Mouse (Mus musculus) left cerebral cortex, adult 6 months (tissue): ENCODE measurements around the gene Tlx1. TPM values are rescaled to one million over a fixed set of nuclear protein-coding genes. Genes with fewer than 3 reads are reported as not detected.

Source experiments
- long read RNA-seq, 2 experiments: library from polyadenylated mRNA; unstranded; transcript quantifications; one replicate each; pipeline ENCODE4 v2.0.0; 2019 to 2020
- polyA plus RNA-seq: library from polyadenylated mRNA; unstranded; fragments of <200 nt; fragmentation: Nextera tagmentation; gene quantifications from 2 replicates; pipeline ENCODE4 v1.2.3, GENCODE M21; 2021

Gene Tlx1
- not detected in 2 replicates for polyA plus RNA-seq
- long read RNA-seq, experiment 1, result 0 reads
- long read RNA-seq, experiment 2, result 0 reads

DNA sequence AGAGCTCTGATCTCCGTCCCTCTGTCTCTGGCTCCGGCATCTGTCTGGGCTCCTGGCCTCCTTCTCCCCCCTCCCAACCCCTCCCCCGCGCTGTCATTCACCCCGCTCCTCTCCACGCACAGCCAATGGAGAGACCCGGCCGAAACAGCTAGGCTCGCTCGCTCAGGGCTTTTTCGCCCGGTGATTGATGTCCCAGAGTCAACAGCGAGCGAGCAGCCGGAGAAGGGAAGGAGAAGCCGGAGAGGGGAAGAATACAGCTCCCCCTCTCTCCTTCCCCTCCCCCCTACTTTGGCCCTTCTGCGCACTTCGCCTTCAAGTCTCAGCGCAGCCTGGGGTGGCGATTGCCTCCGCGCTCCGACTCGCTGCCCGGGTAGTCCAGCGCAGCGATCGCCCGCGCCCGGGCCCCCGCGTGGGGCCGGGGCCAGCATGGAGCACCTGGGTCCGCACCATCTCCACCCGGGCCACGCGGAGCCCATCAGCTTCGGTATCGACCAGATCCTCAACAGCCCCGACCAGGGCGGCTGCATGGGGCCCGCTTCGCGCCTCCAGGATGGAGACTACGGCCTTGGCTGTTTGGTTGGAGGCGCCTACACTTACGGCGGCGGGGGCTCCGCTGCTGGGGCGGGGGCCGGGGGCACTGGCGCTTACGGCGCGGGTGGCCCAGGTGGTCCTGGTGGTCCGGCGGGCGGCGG lies at the start of gene Tlx1:
Gene Tlx1 (plus strand): TSS at position 191 of the 692 bp plus-strand sequence.

Other genes starting within 250 kb of the Tlx1 start
- 5.7 and 7.7 TPM in 2 replicates for gene Slf2, start 219.5 kb upstream of the Tlx1 start, polyA plus RNA-seq
- gene Sema4g, start 161.6 kb upstream of the Tlx1 start, polyA plus RNA-seq, result 1.3 and 2.4 TPM in 2 replicates
- 7.2 and 8.9 TPM in 2 replicates for gene Twnk, start 145.0 kb upstream of the Tlx1 start, polyA plus RNA-seq
- gene Mrpl43, start 144.2 kb upstream of the Tlx1 start, polyA plus RNA-seq, result 91.6 and 91.7 TPM in 2 replicates
- 12.8 and 21.9 TPM in 2 replicates for gene Lzts2, start 136.3 kb upstream of the Tlx1 start, polyA plus RNA-seq
- 0.33 and 1.2 TPM in 2 replicates for gene Pdzd7, start 105.0 kb upstream of the Tlx1 start, polyA plus RNA-seq
- 67.6 and 69.9 TPM in 2 replicates for gene Sfxn3, start 103.2 kb upstream of the Tlx1 start, polyA plus RNA-seq
- 26.8 and 26.9 TPM in 2 replicates for gene Kazald1, start 75.4 kb upstream of the Tlx1 start, polyA plus RNA-seq
- not detected in 2 replicates for gene Lbx1, start 85.1 kb downstream of the Tlx1 start, polyA plus RNA-seq
- 67.3 and 72.0 TPM in 2 replicates for gene Btrc, start 213.1 kb downstream of the Tlx1 start, polyA plus RNA-seq